Mouse (Mus musculus) frontal cortex, postnatal 25 days (tissue): ENCODE results near the gene Hs3st6.

ENCODE experiments used
- DNase-seq, 2 experiments: peaks; one replicate each; pipeline ENCODE4 v3.0.0; 2022; ENCODE audit warnings: low spot score in 2 of 2

Gene Hs3st6

GRCm38 (mm10) chr17:24766266-24766875 is 13.6 kb downstream of the Hs3st6 start:
- no peak for DNase-seq

GRCm38 (mm10) chr17:24769146-24769545 is 16.4 kb downstream of the Hs3st6 start:
- DNase-seq = no peak

GRCm38 (mm10) chr17:24773241-24773640 is 20.5 kb downstream of the Hs3st6 start:
- no peak for DNase-seq

GRCm38 (mm10) chr17:24775173-24775572 is 22.4 kb downstream of the Hs3st6 start:
- DNase-seq = no peak

DNA sequence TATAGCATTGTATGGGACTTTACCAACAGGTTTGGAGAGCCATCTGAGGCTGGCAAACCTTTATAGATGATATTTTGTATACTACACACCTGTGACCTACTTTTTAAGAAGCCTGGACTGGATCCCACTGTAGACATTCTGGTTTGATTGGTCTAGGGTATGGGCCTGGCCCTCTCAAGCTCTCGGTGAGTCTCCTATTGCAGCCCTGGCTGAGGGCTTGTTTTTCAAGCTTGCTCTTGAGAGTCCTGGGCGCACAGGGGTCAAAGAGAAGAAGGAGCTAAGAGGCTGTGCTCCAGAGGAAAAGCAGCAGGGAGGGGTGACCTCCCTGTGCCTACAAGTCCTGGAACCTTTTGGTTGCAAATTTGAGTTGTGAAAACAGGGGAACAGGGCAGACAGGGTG is 24.3 kb downstream of the Hs3st6 start:
- DNase-seq = no peak

DNA sequence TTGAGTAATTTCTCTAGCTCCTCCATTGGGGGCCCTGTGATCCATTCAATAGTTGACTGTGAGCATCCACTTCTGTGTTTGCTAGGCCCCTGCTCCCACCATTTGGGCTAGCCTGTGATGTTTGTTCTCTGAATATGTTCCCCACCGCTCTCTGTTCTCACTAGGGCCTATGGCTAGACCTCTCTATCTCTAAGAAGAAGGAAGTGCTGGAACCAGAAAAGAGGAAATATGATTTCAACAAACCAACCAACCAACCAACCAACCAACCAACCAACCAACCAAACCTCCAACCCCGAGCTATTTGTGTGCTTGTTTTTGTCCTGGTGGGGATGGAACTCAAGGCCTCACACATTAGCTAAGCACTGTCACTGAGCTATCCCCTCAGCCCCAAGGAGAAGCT is 28.0 kb downstream of the Hs3st6 start:
- no peak for DNase-seq

GRCm38 (mm10) chr17:24792190-24792589 is 39.4 kb downstream of the Hs3st6 start:
- DNase-seq = no peak

DNA sequence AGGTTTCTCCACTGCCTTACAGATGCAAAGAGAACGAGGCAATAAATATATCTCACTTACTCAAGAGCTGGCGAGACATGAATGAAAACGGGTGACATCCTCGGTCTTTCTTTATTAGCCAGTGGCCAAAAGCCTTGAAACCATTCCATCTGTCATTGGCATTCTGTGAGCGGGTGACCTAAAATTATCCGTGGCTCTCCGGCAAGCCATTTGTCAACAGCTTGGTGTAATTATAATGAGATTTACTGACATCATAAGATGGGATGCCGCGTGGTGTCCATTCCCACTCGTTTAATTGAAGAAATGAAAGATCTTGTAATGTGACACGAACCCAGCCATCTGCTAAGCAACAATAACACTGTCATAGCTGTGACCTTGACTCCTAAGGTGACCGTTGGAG is 42.0 kb downstream of the Hs3st6 start:
- DNase-seq = no peak

DNA sequence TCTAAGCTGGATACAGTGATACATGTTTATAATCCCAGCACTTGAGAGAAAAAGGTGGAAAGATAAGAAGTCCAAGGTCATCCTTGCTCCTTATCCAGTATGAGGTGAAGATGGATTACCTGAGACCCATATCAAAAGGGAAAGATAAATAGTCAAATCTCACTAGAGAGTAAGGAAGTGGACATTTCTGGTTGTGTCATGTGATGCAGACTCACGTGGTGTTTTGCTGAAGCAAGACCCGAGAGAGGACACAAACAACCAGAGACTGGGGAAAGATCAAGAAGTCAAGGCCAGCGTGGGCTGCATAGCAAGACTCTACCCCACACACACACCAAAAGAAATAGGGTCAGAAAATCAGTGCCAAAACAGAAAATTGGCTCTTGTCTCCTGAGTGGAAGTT is 44.2 kb downstream of the Hs3st6 start:
- no peak for DNase-seq

GRCm38 (mm10) chr17:24798229-24798628 is 45.4 kb downstream of the Hs3st6 start:
- DNase-seq = no peak

DNA sequence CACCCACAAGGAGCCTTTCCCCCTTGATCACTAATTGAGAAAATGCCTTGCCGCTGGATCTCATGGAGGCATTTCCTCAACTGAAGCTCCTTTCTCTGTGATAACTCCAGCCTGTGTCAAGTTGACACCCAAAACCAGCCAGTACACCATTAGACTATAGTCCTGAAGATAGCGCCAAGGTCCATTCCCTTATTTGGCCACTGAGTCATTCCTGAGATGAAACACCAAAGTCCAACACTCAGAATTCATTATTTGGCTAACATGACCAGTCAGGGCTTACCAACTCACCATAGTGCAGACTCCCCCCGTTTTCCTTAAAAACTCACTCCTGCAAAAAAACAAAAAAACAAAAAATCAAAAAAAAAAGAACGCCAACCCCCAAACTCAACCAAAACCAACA is 46.7 kb downstream of the Hs3st6 start:
- DNase-seq = no peak

- DNase-seq = no peak
Observed at GRCm38 (mm10) chr17:24800524-24800923, 47.7 kb downstream of the Hs3st6 start.

- no peak for DNase-seq
Observed at GRCm38 (mm10) chr17:24803952-24804951, 51.5 kb downstream of the Hs3st6 start, which contains the start of gene Meiob. Gene Meiob, plus strand, starts transcription at chr17:24804289.
